Mouse (Mus musculus) small intestine, adult 2 months (tissue): Measurements from ENCODE around the gene Apobec4.

ENCODE experiments used
- CTCF ChIP-seq: fragments of 200-500 bp; IDR thresholded peaks from 2 replicates; pipeline ENCODE4 v1.5.1; 2012; ENCODE audit warnings: low read depth, mild to moderate bottlenecking, control low read depth, inconsistent platforms, low read length, moderate library complexity, mixed read lengths; ENCODE audit not compliant: insufficient replicate concordance, insufficient read length; ENCODE audit errors: extremely low read depth
- POLR2A ChIP-seq: fragments of 200-500 bp; IDR thresholded peaks from 2 replicates; pipeline ENCODE4 v1.6.1; 2012; ENCODE audit warnings: low read depth, mild to moderate bottlenecking, control low read depth, inconsistent platforms, low read length, moderate library complexity

GRCm38 (mm10) chr1:152800633-152801176 is 50.4 kb downstream of the Apobec4 start:
- TF ChIP-seq POLR2A: no peak
- no peak for TF ChIP-seq CTCF
